Comparison of ENCODE assay signal across 7 mouse cellular contexts in the genomic region with DNA sequence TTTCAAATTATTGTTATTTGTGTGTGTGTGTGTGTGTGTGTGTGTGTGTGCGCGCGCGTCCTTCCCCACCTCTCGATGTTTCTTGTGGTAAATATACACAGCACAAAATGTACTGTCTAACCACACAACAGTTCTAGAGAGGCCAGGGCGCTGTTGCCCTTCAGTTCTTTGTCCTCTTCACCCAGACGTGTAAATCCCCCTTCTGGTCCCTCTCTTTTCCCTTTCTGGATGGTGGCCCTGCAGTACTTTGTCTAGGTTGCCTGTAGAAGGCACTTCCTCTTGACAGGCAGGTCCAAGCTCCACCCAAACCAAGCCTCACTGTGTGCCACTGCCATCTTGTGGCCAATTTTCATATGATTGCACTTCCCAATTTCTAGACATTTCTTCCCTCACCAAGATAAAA. TPM values are rescaled to one million over a fixed set of nuclear protein-coding genes. Genes with fewer than 3 reads are reported as not detected.
DNase-seq lines count a peak whose midpoint lies in the region; ATAC-seq lines count a peak whose summit lies in the region.

No protein-coding gene starts in this region.

- H3K27me3 ChIP-seq in hindbrain, embryonic 16.5 days (replicated peaks; ENCODE audit: control insufficient read depth, insufficient read depth, low read length) = no peaks in the 10 kb centered on the region; the same call in 1 of the 2 replicates
- H3K27me3 ChIP-seq in megakaryocyte, embryonic 14.5 days (replicated peaks) = peaks cover 8% of the 10 kb centered on the region

- H3K4me1 ChIP-seq in hindbrain, embryonic 16.5 days (ENCODE audit: control insufficient read depth, insufficient read depth, low read depth, low read length) = no peaks in the 10 kb centered on the region
- H3K4me1 ChIP-seq in megakaryocyte, embryonic 14.5 days = peaks cover 15% of the 10 kb centered on the region

- ATAC-seq in hindbrain, embryonic 16.5 days = peak; percentile 61

- peak overlapping the region; percentile 37 for H3K4me2 ChIP-seq in hindbrain, embryonic 16.5 days (ENCODE audit: low read length)

- DNase-seq in WW6 (ENCODE audit: low read depth, low spot score) = peak; percentile 78
- peak; percentile 64 to 77 for DNase-seq in cerebellum, postnatal 25 days
- DNase-seq in gastrocnemius, adult 18-20 months (ENCODE audit: low spot score) = peak; percentile 90
- peak; percentile 75 for DNase-seq in left cerebral cortex, adult 18-20 months (ENCODE audit: low spot score in 2 of 2)
- peak; percentile 51 to 53 for DNase-seq in right cerebral cortex, postnatal 36 days (ENCODE audit: low spot score in 2 of 2)

- H3K4me3 ChIP-seq in hindbrain, embryonic 16.5 days (ENCODE audit: low read length) = no peak overlapping the region; the same call in 1 of the 2 replicates
- peak overlapping the region; percentile 90 for H3K4me3 ChIP-seq in megakaryocyte, embryonic 14.5 days (replicated peaks)

- no peak overlapping the region for H3K9ac ChIP-seq in hindbrain, embryonic 16.5 days (ENCODE audit: low read depth, low read length)

- 45% methylated on average over 7 of the region's 7 CpGs for WGBS in hindbrain, embryonic 16.5 days

- H3K27ac ChIP-seq in hindbrain, embryonic 16.5 days (ENCODE audit: low read depth, low read length) = no peak overlapping the region

- H3K9me3 ChIP-seq in hindbrain, embryonic 16.5 days (ENCODE audit: control insufficient read depth, low read length) = no peaks in the 10 kb centered on the region
- H3K9me3 ChIP-seq in megakaryocyte, embryonic 14.5 days = peaks cover 4% of the 10 kb centered on the region

- no peaks in the 10 kb centered on the region for H3K36me3 ChIP-seq in hindbrain, embryonic 16.5 days (ENCODE audit: control insufficient read depth, insufficient read depth, low read length)
- no peaks in the 10 kb centered on the region for H3K36me3 ChIP-seq in megakaryocyte, embryonic 14.5 days (replicated peaks; ENCODE audit: low read length)

RNA-seq across cellular contexts. Expression of a gene that starts 6.0 kb away (rescaled TPM):
- 1 to 10 TPM; 2.1 to 2.3 TPM for total RNA-seq in gastrocnemius, adult 18-20 months (2021)
- polyA plus RNA-seq in hindbrain, embryonic 16.5 days (2015; fragmentation: Nextera tagmentation; extraction: Ambion mirVana) = not detected in 2 replicates
- total RNA-seq in left cerebral cortex, adult 18-20 months (2021) = under 1 TPM in 1 of 2 experiments, not detected in 1; 0.23 TPM
- polyA plus RNA-seq in megakaryocyte, embryonic 14.5 days (2012; ENCODE audit: insufficient read depth, low replicate concordance) = not detected in 2 replicates

RNA-seq across cellular contexts. Expression of a gene that starts 11.9 kb away (rescaled TPM):
- 10 to 100 TPM; 54.7 to 63.3 TPM for total RNA-seq in gastrocnemius, adult 18-20 months (2021)
- 54.2 and 63.0 TPM in 2 replicates for polyA plus RNA-seq in hindbrain, embryonic 16.5 days (2015; fragmentation: Nextera tagmentation; extraction: Ambion mirVana)
- total RNA-seq in left cerebral cortex, adult 18-20 months (2021) = 10 to 100 TPM; 53.3 to 53.6 TPM
- 59.8 and 71.3 TPM in 2 replicates for polyA plus RNA-seq in megakaryocyte, embryonic 14.5 days (2012; ENCODE audit: insufficient read depth, low replicate concordance)

RNA-seq across cellular contexts. Expression of a gene that starts 17.8 kb away (rescaled TPM):
- total RNA-seq in gastrocnemius, adult 18-20 months (2021) = 100 to 1,000 TPM; 311 to 327 TPM
- polyA plus RNA-seq in hindbrain, embryonic 16.5 days (2015; fragmentation: Nextera tagmentation; extraction: Ambion mirVana) = 12.3 and 12.4 TPM in 2 replicates
- total RNA-seq in left cerebral cortex, adult 18-20 months (2021) = 1 to 10 TPM in 1 of 2 experiments, under 1 TPM in 1; 0.61 to 1.3 TPM
- polyA plus RNA-seq in megakaryocyte, embryonic 14.5 days (2012; ENCODE audit: insufficient read depth, low replicate concordance) = 0.75 and 2.3 TPM in 2 replicates

Comparison
In these comparisons a context has a peak if more than half of its experiments do, and no peak if none do; other contexts are left out.
1. RNA of a gene that starts 17.8 kb away (total RNA-seq): 311 to 327 TPM in gastrocnemius, adult 18-20 months; 0.61 to 1.3 TPM in left cerebral cortex, adult 18-20 months; every median in the first group is over 100 times any median in the second.
2. Peak in every context shown above with its lines, with median percentiles within 50 percentile points of each other: DNase-seq.